Mouse (Mus musculus) liver, embryonic 11.5 days (tissue): ENCODE measurements around the gene St3gal4. TPM values are rescaled to one million over a fixed set of nuclear protein-coding genes. Genes with fewer than 3 reads are reported as not detected.

Source experiments
- ATAC-seq: fragments of 200-750 bp; cut with Nextera tagmentation; replicated peaks from 2 replicates; pipeline ENCODE4 v1.8.0; 2017; ENCODE audit warnings: moderate number of reproducible peaks, mild to moderate bottlenecking, moderate TSS enrichment, moderate library complexity; ENCODE audit not compliant: low FRiP score
- DNase-seq: peaks from one replicate; pipeline ENCODE4 v3.0.0-alpha.2; 2017; ENCODE audit warnings: low spot score
- H3K27ac ChIP-seq: fragments of 300-500 bp; sonication (generic); 2 replicates; pipeline ENCODE4 v1.5.1; 2014; ENCODE audit warnings: mild to moderate bottlenecking, low read depth, low read length, control low read depth
- H3K27me3 ChIP-seq: fragments of 300-500 bp; sonication (generic); replicated peaks from 2 replicates; pipeline ENCODE4 v1.6.1; 2014; ENCODE audit warnings: low read length, mixed read lengths; ENCODE audit not compliant: control insufficient read depth, insufficient read depth
- H3K36me3 ChIP-seq: fragments of 300-500 bp; sonication (generic); 2 replicates; pipeline ENCODE4 v1.6.1; 2014; ENCODE audit warnings: mild to moderate bottlenecking, low read length, moderate library complexity, mixed read lengths; ENCODE audit not compliant: control insufficient read depth, insufficient read depth
- H3K4me1 ChIP-seq: fragments of 300-500 bp; sonication (generic); replicated peaks from 2 replicates; pipeline ENCODE4 v1.6.1; 2014; ENCODE audit warnings: low read length, mixed read lengths; ENCODE audit not compliant: control insufficient read depth, insufficient read depth
- H3K4me2 ChIP-seq: fragments of 300-500 bp; sonication (generic); 2 replicates; pipeline ENCODE4 v1.6.1; 2014; ENCODE audit warnings: mild to moderate bottlenecking, control low read depth, moderate library complexity
- H3K4me3 ChIP-seq: fragments of 300-500 bp; sonication (generic); 2 replicates; pipeline ENCODE4 v1.5.1; 2014; ENCODE audit warnings: low read depth, low read length, control low read depth
- H3K9ac ChIP-seq: fragments of 300-500 bp; sonication (generic); 2 replicates; pipeline ENCODE4 v1.6.1; 2014; ENCODE audit warnings: low read depth, low read length, control low read depth
- H3K9me3 ChIP-seq: fragments of 300-500 bp; sonication (generic); 2 replicates; pipeline ENCODE4 v1.6.1; 2016; ENCODE audit warnings: low read length, inconsistent platforms, mixed read lengths; ENCODE audit not compliant: control insufficient read depth
- WGBS: fragments of 180-500 bp; shearing (Covaris S2); extraction: QIAGEN DNeasy Blood & Tissue Kit; methylation state at CpG from one replicate; pipeline ENCODE4 v1.1.7; 2014; 5-methylcytosine and 5-hydroxymethylcytosine counted together
- polyA plus RNA-seq: library from polyadenylated mRNA; unstranded; fragments of >200 nt; fragmentation: Nextera tagmentation; extraction: Ambion mirVana; gene quantifications from 2 replicates; pipeline ENCODE4 v1.2.1, GENCODE M21; 2014

Gene St3gal4
- polyA plus RNA-seq, 1 experiment from 2014 or later = 34.8 TPM

GRCm38 (mm10) chr9:35053081-35053480 lies 66.0 kb downstream of the St3gal4 start:
- DNase-seq (no peak), ATAC-seq (no peak)
- Histone ChIP-seq H3K36me3 (peaks cover 20% of the 10 kb centered on the region), H3K27ac (no peak overlapping the region), H3K4me1 (no peaks in the 10 kb centered on the region), H3K4me3 (no peak overlapping the region), H3K9me3 (no peaks in the 10 kb centered on the region), H3K4me2 (no peak overlapping the region), H3K9ac (no peak overlapping the region), H3K27me3 (no peaks in the 10 kb centered on the region)
- 90% methylated on average over 16 of the region's 16 CpGs for WGBS

- peaks cover 20% of the 10 kb centered on the region for H3K36me3 ChIP-seq
These were observed 66.4 kb downstream of the St3gal4 start for GRCm38 (mm10) chr9:35052671-35053070.

GRCm38 (mm10) chr9:35051666-35052065 lies 67.4 kb downstream of the St3gal4 start:
- no peaks in the 10 kb centered on the region for H3K4me1 ChIP-seq
- no peak overlapping the region for H3K9ac ChIP-seq
- no peak overlapping the region for H3K4me3 ChIP-seq
- no peak for DNase-seq
- no peak overlapping the region for H3K27ac ChIP-seq
- no peak for ATAC-seq
- 89% methylated on average over 4 of the region's 4 CpGs for WGBS
- H3K27me3 ChIP-seq = no peaks in the 10 kb centered on the region
- no peaks in the 10 kb centered on the region for H3K9me3 ChIP-seq
- H3K36me3 ChIP-seq = peaks cover 20% of the 10 kb centered on the region
- H3K4me2 ChIP-seq = no peak overlapping the region

More at GRCm38 (mm10) chr9:35052671-35053070, 66.4 kb downstream of the St3gal4 start:
- DNase-seq (no peak), ATAC-seq (no peak)
- Histone ChIP-seq H3K4me3 (no peak overlapping the region), H3K4me1 (no peaks in the 10 kb centered on the region), H3K9ac (no peak overlapping the region), H3K27me3 (no peaks in the 10 kb centered on the region), H3K27ac (no peak overlapping the region), H3K4me2 (no peak overlapping the region), H3K9me3 (no peaks in the 10 kb centered on the region)
- 92% methylated on average over 4 of the region's 4 CpGs for WGBS

GRCm38 (mm10) chr9:35050701-35051454 lies 68.2 kb downstream of the St3gal4 start:
- Histone ChIP-seq H3K27me3 (no peaks in the 10 kb centered on the region), H3K4me2 (no peak overlapping the region), H3K9ac (no peak overlapping the region), H3K27ac (no peak overlapping the region), H3K9me3 (no peaks in the 10 kb centered on the region), H3K36me3 (peaks cover 20% of the 10 kb centered on the region), H3K4me1 (0 out of 2 replicates have a peak, but pooled peaks cover 5% of the 10 kb centered on the region), H3K4me3 (no peak overlapping the region)
- ATAC-seq (no peak), DNase-seq (no peak)
- 89% methylated on average over 6 of the region's 6 CpGs for WGBS

- H3K4me2 ChIP-seq = no peak overlapping the region
- no peak overlapping the region for H3K9ac ChIP-seq
- H3K4me1 ChIP-seq = 0 out of 2 replicates have a peak, but pooled peaks cover 13% of the 10 kb centered on the region
- H3K4me3 ChIP-seq = no peak overlapping the region
- no peak overlapping the region for H3K27ac ChIP-seq
- H3K36me3 ChIP-seq = peaks cover 20% of the 10 kb centered on the region
- DNase-seq = no peak
- no peak for ATAC-seq
- no peaks in the 10 kb centered on the region for H3K27me3 ChIP-seq
- 85% methylated on average over 3 of the region's 3 CpGs for WGBS
- H3K9me3 ChIP-seq = no peaks in the 10 kb centered on the region
These were observed 69.1 kb downstream of the St3gal4 start for GRCm38 (mm10) chr9:35049891-35050527.

GRCm38 (mm10) chr9:35048449-35048848 lies 70.6 kb downstream of the St3gal4 start:
- Histone ChIP-seq H3K9ac (no peak overlapping the region), H3K36me3 (peaks cover 16% of the 10 kb centered on the region), H3K27me3 (no peaks in the 10 kb centered on the region), H3K27ac (no peak overlapping the region), H3K4me1 (peaks cover 17% of the 10 kb centered on the region; the same call in 1 of the 2 replicates), H3K4me3 (no peak overlapping the region), H3K4me2 (no peak overlapping the region), H3K9me3 (no peaks in the 10 kb centered on the region)
- WGBS = 60% methylated on average over 6 of the region's 6 CpGs
- no peak for DNase-seq
- no peak for ATAC-seq

- Histone ChIP-seq H3K27me3 (no peaks in the 10 kb centered on the region), H3K9ac (no peak overlapping the region), H3K4me2 (no peak overlapping the region), H3K4me3 (no peak overlapping the region), H3K4me1 (peaks cover 17% of the 10 kb centered on the region; the same call in 1 of the 2 replicates), H3K27ac (no peak overlapping the region), H3K9me3 (no peaks in the 10 kb centered on the region), H3K36me3 (peaks cover 3% of the 10 kb centered on the region; the same call in 1 of the 2 replicates)
- DNase-seq (no peak), ATAC-seq (0 out of 2 replicates have a peak, but pooled peaks have one; percentile 18)
- 80% methylated on average over 2 of the region's 2 CpGs for WGBS
These were observed 73.3 kb downstream of the St3gal4 start for GRCm38 (mm10) chr9:35045756-35046155.

- Histone ChIP-seq H3K4me2 (no peak overlapping the region), H3K9ac (no peak overlapping the region), H3K27ac (no peak overlapping the region), H3K9me3 (no peaks in the 10 kb centered on the region), H3K27me3 (no peaks in the 10 kb centered on the region), H3K4me1 (peaks cover 18% of the 10 kb centered on the region; the same call in 1 of the 2 replicates), H3K4me3 (no peak overlapping the region), H3K36me3 (peaks cover 3% of the 10 kb centered on the region; the same call in 1 of the 2 replicates)
- ATAC-seq = peak; percentile 53; the same call in 1 of the 2 replicates
- no peak for DNase-seq
- 72% methylated on average over 11 of the region's 11 CpGs for whole genome bisulfite sequencing
These were observed 74.0 kb downstream of the St3gal4 start for GRCm38 (mm10) chr9:35045031-35045531.
